Mouse (Mus musculus): ENCODE results near the gene BC016579. TPM values are rescaled to one million over a fixed set of nuclear protein-coding genes. Genes with fewer than 3 reads are reported as not detected.

BC016579 gene
- not detected in 2 replicates for polyA plus RNA-seq (2012; ENCODE audit: low replicate concordance)

DNA sequence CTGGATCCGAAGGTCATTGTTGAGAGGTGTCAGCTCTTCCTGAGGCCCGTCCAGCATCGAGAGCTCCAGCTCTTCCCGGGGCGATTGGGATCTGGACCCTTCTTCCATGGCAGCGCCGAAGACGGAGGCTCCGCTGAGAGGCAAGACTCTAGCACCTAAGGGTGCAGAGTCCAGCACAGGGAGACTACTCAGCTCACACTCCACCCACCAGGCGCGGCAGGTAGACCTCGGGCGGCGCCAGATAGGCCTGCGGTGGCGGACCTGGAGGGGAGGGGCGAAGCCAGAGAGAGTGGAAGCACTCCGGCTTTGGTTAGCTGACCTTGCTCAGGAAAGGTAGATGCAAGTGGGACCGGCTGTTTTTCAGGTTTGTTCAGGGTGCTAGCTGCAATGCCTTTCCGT lies at the start of gene BC016579:
Gene BC016579, minus strand, starts transcription at position 135 of the 399 bp plus-strand sequence.

DNA sequence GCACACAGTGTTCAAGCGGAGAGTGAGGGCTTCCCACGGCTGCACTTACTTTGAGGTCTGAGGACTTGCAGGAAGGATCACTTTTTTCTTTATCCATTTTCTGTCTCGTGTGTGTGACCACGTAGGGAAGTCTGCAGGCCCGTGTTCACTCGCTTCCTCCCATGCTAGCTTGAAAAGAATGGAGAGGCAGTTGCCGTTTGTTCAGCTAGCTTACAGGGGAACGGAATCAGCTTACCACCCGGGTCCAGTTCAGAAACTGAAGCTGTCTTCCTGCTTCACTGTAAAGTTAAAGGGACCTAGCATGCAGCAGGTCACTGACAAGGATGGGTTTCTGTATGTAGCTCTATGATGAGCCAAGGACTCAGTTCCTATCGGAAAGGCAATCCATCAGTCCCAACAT lies 39.7 kb upstream of the BC016579 start, which contains the start of gene Tmprss7:
Gene Tmprss7, minus strand, starts transcription at position 101 of the 400 bp plus-strand sequence.

GRCm38 (mm10) chr16:45610267-45610666 lies 43.6 kb downstream of the BC016579 start, which contains the start of gene Gcsam:
Gene Gcsam (plus strand): TSS chr16:45610380.

Other genes starting within 250 kb of the BC016579 start
- gene Cd200, start 245.0 kb downstream of the BC016579 start, polyA plus RNA-seq (2012; ENCODE audit: low replicate concordance), result 0.98 TPM in 1 of 2 replicates, not detected in the other
- gene Gm609, start 161.1 kb downstream of the BC016579 start, polyA plus RNA-seq (2012; ENCODE audit: low replicate concordance), result not detected in 2 replicates
- not detected in 2 replicates for gene Gm17783, start 122.0 kb downstream of the BC016579 start, polyA plus RNA-seq (2012; ENCODE audit: low replicate concordance)
- not detected in 2 replicates for gene Slc9c1, start 118.8 kb downstream of the BC016579 start, polyA plus RNA-seq (2012; ENCODE audit: low replicate concordance)
- gene Gcsam, start 43.7 kb downstream of the BC016579 start, polyA plus RNA-seq (2012; ENCODE audit: low replicate concordance), result 0.05 and 0.25 TPM in 2 replicates
- not detected in 2 replicates for gene Tmprss7, start 39.6 kb upstream of the BC016579 start, polyA plus RNA-seq (2012; ENCODE audit: low replicate concordance)
- gene Tagln3, start 70.5 kb upstream of the BC016579 start, polyA plus RNA-seq (2012; ENCODE audit: low replicate concordance), result 0.24 TPM in 1 of 2 replicates, not detected in the other
- 4.8 and 5.5 TPM in 2 replicates for gene Abhd10, start 88.9 kb upstream of the BC016579 start, polyA plus RNA-seq (2012; ENCODE audit: low replicate concordance)